Mouse (Mus musculus) thymus, postnatal 25 days (tissue): ENCODE measurements around the gene Scaf1.

ENCODE experiments used
- DNase-seq: peaks from one replicate; pipeline ENCODE4 v3.0.0; 2022

Gene Scaf1

GRCm38 (mm10) chr7:45015957-45016612 lies at the start of gene Scaf1:
Gene Scaf1 (minus strand): TSS chr7:45016363.
- peak; percentile 99 for DNase-seq

- peak; percentile 96 for DNase-seq
These were observed 46.2 kb upstream of the Scaf1 start, which contains the start of the genes Nosip and Prrg2 for GRCm38 (mm10) chr7:45062239-45062835. Gene Nosip (plus strand): TSS chr7:45062429. Gene Prrg2 (minus strand): TSS chr7:45062677.

- no peak for DNase-seq
These were observed 45.4 kb upstream of the Scaf1 start for GRCm38 (mm10) chr7:45061532-45062075.

GRCm38 (mm10) chr7:45060632-45061122 lies 44.5 kb upstream of the Scaf1 start:
- DNase-seq = no peak

GRCm38 (mm10) chr7:45058607-45059571 lies 42.7 kb upstream of the Scaf1 start:
- DNase-seq = no peak

- DNase-seq = no peak
These were observed 40.8 kb upstream of the Scaf1 start for GRCm38 (mm10) chr7:45056972-45057348.

- DNase-seq = no peak
These were observed 40.3 kb upstream of the Scaf1 start for GRCm38 (mm10) chr7:45056329-45056971.

- DNase-seq = peak; percentile 96
These were observed 37.9 kb upstream of the Scaf1 start for GRCm38 (mm10) chr7:45053931-45054510.

GRCm38 (mm10) chr7:45053117-45053930 lies 37.2 kb upstream of the Scaf1 start:
- peak; percentile 86 for DNase-seq

- no peak for DNase-seq
These were observed 36.6 kb upstream of the Scaf1 start, which contains the start of gene Prr12 for GRCm38 (mm10) chr7:45052862-45053116. Gene Prr12 (minus strand): TSS chr7:45052881.

- DNase-seq = peak; percentile 47
These were observed 36.2 kb upstream of the Scaf1 start for GRCm38 (mm10) chr7:45052181-45052861.

GRCm38 (mm10) chr7:45051601-45051974 lies 35.4 kb upstream of the Scaf1 start:
- no peak for DNase-seq

- peak; percentile 49 for DNase-seq
These were observed 34.9 kb upstream of the Scaf1 start for GRCm38 (mm10) chr7:45050945-45051600.

- no peak for DNase-seq
These were observed 32.9 kb upstream of the Scaf1 start for GRCm38 (mm10) chr7:45048923-45049657.

- no peak for DNase-seq
These were observed 32.1 kb upstream of the Scaf1 start for GRCm38 (mm10) chr7:45048001-45048890.

GRCm38 (mm10) chr7:45047491-45047890 lies 31.3 kb upstream of the Scaf1 start:
- DNase-seq = no peak

GRCm38 (mm10) chr7:45046853-45047350 lies 30.7 kb upstream of the Scaf1 start:
- no peak for DNase-seq

GRCm38 (mm10) chr7:45045741-45046140 lies 29.6 kb upstream of the Scaf1 start:
- no peak for DNase-seq
